Mouse (Mus musculus) hematopoietic stem cell, adult 5-6 weeks (primary cell): ENCODE measurements around the gene Zfp710. TPM values are rescaled to one million over a fixed set of nuclear protein-coding genes. Genes with fewer than 3 reads are reported as not detected.
A peak's percentile ranks its signal among the peaks of the same experiment; 100 is the strongest.

ENCODE experiments used
- ATAC-seq, 2 experiments: fragments of 125-278 bp in 1 of 2; replicated peaks in 1 of 2; 2 replicates each; pipeline ENCODE4 v1.8.0; 2016 to 2017; ENCODE audit warnings: inconsistent platforms in 2 of 2, mild to moderate bottlenecking in 2 of 2, moderate number of reproducible peaks in 2 of 2, low read depth in 1 of 2, moderate TSS enrichment in 1 of 2; ENCODE audit not compliant: low FRiP score in 2 of 2, poor library complexity in 2 of 2, severe bottlenecking in 2 of 2, insufficient read depth in 1 of 2, low TSS enrichment in 1 of 2
- total RNA-seq: library from RNA; stranded (forward); fragments of 172-1452, 232-1000 nt; gene quantifications from 2 replicates; pipeline ENCODE4 v1.2.3, GENCODE M21; 2017

The Zfp710 gene
- total RNA-seq, 1 experiment from 2014 or later: 19.7 TPM

DNA sequence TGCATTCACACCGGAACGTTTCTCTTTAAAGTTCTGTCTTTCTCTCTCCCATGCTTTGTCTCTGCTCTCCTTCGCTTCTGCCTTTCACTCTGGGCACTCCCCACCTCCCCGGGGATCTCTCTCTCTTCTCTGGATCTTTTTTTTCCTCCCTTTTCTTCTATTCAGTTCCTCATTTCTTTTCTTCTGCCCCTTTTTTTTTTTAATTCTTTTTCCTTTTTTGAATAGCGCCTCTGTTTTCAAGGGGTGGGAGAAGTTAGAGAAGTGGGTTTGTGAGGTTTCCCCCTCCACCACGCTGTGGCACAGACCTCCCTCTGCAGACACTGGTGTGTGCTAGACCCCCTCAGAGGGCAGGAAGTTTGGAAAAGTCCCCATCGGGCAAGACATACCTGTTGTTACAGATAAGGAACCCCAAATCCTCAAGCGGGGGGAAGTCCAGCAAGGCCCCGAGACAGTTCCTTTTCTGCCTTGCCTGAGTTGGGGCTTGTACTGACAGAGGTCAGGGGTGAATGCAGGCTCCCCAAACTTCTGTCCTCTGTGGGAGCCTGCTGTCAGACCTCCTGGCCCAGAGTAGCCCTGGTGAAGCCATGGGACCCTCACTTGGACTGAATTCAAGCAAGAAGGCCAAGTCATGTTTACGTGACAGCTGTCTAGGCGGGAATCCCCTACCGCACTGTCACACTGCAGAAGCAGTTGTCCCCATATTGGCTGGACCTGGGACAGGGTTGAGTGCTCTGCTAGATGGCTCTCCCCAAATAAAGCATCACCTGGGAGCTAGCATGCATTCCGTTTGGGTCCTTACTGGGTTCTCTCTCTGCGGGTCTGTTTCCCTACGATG lies 39.5 kb downstream of the Zfp710 start:
- peak; percentile 43 to 62; a peak in 3 of 4 replicates for ATAC-seq

DNA sequence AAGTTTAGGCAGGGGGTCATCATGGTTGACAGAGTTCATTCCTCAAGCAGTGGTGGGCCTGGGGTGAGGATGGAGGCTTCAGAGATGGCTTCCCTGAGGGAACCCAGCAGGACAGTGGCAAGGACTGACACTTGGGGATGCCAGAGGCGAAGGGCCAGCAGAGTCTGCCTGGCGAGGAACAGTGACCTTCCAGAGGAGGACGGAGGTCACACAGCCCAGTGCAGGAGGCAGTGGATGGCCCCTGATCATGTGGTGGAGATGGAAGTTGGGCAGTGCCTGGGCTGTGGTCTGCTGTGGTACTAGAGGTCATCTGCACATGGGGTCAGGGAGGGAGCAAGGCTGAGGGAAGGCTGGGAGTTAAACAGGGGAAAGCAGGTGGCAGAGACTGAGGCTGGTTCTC lies 40.6 kb downstream of the Zfp710 start:
- ATAC-seq: no peak

DNA sequence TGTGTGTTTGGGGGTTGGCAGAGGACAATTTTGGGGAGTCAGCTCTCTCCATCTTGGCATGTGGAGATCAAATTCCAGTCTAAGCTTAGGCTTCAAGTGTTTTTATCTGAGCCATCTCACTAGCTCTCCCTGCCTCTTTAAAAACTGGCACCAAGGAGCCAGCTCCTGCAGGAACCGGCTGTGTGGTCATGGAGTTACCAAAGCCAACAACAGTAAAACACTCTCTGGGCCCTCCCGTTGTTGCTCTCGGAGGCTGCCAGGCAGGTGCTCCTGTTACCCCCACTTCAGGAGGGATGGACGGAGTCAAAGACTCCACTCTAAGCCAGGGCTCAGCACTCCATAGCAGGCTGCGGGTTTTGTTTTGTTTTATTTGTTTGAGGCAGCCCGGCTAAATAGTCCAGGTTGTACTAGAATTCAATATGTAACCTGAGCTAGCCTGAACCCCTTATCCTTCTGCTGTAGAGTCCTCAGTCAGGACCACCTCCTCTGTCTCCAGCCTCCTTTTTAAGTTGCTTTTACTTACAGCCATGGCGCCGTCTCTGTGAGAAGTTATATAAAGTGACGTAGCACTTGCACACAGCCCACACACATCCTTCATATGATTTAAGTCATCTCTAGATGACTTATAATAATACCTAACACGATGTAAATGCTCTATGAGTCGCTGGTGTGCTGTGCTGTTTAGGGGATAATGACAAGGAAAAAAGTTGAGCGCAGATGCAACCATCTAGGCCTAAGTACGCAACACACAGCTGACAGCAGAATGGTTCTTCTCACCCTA lies 42.3 kb downstream of the Zfp710 start:
- ATAC-seq: no peak

DNA sequence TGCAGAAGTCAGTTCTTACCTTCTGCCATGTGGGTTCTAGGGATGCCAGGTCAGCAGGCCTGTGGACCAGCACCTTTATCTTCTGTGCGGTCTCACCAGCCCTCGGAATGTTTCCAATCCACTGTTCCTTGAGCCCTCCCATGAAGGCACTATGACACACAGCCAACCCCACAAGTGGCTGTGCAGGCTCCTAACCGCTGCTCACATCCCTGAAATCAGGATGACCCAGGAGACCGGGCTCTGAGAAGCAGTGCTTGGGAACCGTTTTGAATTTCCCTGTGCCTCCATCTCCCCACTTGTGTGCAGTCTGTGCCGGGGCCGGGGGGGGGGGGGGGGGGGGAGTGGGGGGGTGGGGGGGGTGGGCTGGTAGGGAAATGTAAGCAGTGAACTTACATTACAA lies 43.7 kb downstream of the Zfp710 start:
- ATAC-seq: no peak

- peak; percentile 21 to 25; a peak in 3 of 4 replicates for ATAC-seq
Observed at GRCm38 (mm10) chr7:80069615-80070327, 45.2 kb downstream of the Zfp710 start.

- no peak for ATAC-seq
Observed at GRCm38 (mm10) chr7:80071209-80071608, 46.6 kb downstream of the Zfp710 start.

GRCm38 (mm10) chr7:80072297-80072696 lies 47.7 kb downstream of the Zfp710 start:
- ATAC-seq: no peak

- no peak for ATAC-seq
Observed at GRCm38 (mm10) chr7:80073506-80073905, 48.9 kb downstream of the Zfp710 start.

DNA sequence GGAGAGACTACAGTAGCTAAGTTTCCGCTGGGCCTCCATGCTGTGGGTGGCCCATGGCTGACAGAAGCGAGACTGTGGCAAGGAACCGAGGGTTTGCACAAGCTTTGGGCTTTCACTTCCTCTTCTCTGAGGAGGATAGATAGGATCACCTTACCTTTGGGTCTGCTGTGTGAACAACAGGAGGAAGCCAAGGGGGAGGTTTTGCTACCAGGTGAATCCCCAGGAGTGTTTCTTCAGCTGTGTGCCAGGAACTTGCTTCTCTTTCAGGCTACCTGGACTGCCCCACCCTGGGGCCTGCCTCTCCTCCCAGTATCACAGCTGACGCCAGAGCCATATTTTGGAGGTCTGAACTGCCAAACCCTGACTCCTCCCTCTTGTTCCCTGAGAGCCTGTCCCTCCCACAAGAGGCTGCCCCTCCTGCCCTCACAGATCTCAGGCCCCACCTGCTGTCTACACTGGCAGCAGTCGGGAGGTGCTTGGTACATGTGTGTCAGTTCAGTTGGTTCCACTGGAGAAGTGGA lies 50.4 kb downstream of the Zfp710 start:
- ATAC-seq: peak; percentile 67 to 78

GRCm38 (mm10) chr7:80075946-80076583 lies 51.5 kb downstream of the Zfp710 start:
- no peak for ATAC-seq

DNA sequence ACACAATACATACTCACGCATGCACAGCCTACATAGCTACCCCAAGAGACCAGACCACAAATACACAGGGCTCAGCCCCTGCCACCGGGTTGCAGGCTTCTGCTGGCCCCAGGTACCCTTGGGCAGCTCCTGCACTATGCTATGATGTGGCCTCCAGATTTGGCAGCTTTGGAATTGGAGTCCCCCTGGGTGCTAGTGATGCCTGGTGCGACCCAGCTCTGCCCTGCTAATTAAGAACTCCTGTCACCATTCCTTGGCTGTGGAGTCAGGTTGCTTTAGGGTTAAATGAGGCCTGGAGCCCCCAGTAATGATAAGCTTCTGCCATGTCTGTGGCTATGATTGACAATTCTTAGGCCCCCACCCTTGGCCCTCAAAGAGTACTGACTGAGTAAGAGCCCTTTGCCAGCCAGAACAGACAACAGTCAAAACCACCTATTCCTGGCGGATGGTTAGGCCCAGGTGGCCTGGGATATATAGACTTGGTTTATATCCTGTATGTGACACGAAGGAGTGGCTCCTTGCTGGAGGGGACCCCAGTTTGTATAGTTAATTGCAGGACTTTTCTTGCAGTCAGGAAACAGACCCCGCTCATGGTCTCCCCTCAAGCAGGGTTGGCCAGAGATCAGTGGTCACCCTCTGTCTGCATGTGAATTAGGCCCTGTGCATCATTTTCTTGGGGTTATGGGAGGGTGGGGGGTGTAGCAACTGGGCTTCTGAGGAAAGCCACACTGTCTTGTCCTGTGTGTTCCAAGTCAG lies 52.5 kb downstream of the Zfp710 start:
- no peak for ATAC-seq

GRCm38 (mm10) chr7:80077801-80078200 lies 53.2 kb downstream of the Zfp710 start:
- ATAC-seq: no peak

GRCm38 (mm10) chr7:80078792-80079301 lies 54.2 kb downstream of the Zfp710 start:
- peak; percentile 66 to 69 for ATAC-seq

DNA sequence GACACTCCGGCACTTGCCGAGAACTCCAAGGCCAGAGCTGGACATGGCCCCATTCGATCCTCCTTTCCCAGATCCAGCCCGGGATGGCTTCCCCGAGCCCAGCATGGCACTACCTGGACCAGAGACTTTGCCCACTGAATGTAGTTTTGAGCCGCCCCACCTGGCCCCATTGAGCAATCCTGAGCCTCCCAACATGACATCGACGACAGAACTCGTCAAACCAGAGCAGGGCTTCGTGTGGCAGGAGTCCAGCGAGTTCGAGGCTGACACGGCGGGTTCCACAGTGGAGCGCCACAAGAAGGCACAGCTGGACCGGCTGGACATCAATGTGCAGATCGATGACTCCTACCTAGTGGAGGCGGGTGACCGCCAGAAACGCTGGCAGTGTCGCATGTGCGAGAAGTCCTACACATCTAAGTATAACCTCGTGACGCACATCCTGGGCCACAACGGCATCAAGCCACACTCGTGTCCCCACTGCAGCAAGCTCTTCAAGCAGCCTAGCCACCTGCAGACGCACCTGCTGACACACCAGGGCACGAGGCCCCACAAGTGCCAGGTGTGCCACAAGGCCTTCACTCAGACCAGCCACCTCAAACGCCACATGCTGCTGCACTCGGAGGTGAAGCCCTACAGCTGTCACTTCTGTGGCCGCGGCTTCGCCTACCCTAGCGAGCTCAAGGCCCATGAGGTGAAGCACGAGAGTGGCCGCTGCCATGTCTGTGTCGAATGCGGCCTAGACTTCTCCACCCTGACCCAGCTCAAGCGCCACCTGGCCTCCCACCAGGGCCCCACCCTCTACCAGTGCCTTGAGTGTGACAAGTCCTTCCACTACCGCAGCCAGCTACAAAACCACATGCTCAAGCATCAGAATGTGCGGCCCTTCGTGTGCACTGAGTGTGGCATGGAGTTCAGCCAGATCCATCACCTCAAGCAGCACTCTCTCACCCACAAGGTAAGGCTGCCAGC lies 57.3 kb downstream of the Zfp710 start:
- ATAC-seq: no peak

GRCm38 (mm10) chr7:80084484-80084931 lies 59.9 kb downstream of the Zfp710 start:
- ATAC-seq: no peak; a peak in 2 of 4 replicates
